Mouse (Mus musculus): ENCODE measurements around the gene H13. TPM values are rescaled to one million over a fixed set of nuclear protein-coding genes. Genes with fewer than 3 reads are reported as not detected.

The H13 gene
- total and polyA plus RNA-seq, 3 experiments, result 116 to 175 (median 137) TPM

GRCm38 (mm10) chr2:152753944-152754711, 84.9 kb downstream of the H13 start, which contains the start of gene Cox4i2:
TSS of gene Cox4i2 (plus strand) at chr2:152754173.
- in situ Hi-C loops (cut with MboI; ENCODE audit: low pct_ligation_motif_present, low pct_unique_long_range_greater_than_20kb, low sequenced_read_pairs), result no loop called here
- H3K4me3 ChIP-seq (replicated peaks in 1 of 3; ENCODE audit: low read depth in 2 of 3, low read length in 2 of 3, poor library complexity in 1 of 3), result no peak within 1 kb of the TSS
- H3K9ac ChIP-seq (ENCODE audit: insufficient read depth, low read depth), result no peak within 1 kb of the TSS

GRCm38 (mm10) chr2:152756474-152757393, 87.5 kb downstream of the H13 start:
- H3K9me3 ChIP-seq (replicated peaks; ENCODE audit: low read length), result no peaks in the 10 kb centered on the region
- H3K79me2 ChIP-seq (replicated peaks; ENCODE audit: control insufficient read depth, extremely low read depth, insufficient read depth, poor library complexity, severe bottlenecking), result no peaks in the 10 kb centered on the region
- no peak overlapping the region for H3K9ac ChIP-seq (ENCODE audit: insufficient read depth, low read depth)
- H3K4me2 ChIP-seq (ENCODE audit: insufficient read depth, low read depth, poor library complexity, severe bottlenecking), result 0 out of 2 replicates have a peak overlapping the region, but pooled peaks have one; percentile 8
- no peak overlapping the region for H3K4me3 ChIP-seq (replicated peaks in 1 of 3; ENCODE audit: low read depth in 2 of 3, low read length in 2 of 3, poor library complexity in 1 of 3)
- no peaks in the 10 kb centered on the region for H3K36me3 ChIP-seq (replicated peaks in 1 of 2; ENCODE audit: control insufficient read depth in 1 of 2, insufficient read depth in 1 of 2, low read length in 1 of 2)
- in situ Hi-C loops (cut with MboI; ENCODE audit: low pct_ligation_motif_present, low pct_unique_long_range_greater_than_20kb, low sequenced_read_pairs), result no loop called here
- peaks cover 11 to 23% of the 10 kb centered on the region in 2 experiments for H3K4me1 ChIP-seq (ENCODE audit: control insufficient read depth in 1 of 2, insufficient read depth in 2 of 2)
- dilution Hi-C loops (cut with MboI; ENCODE audit: extremely low pct_ligation_motif_present, extremely low pct_unique_long_range_greater_than_20kb, low sequenced_read_pairs), result no loop called here
- peak; percentile 46 for DNase-seq (ENCODE audit: extremely low read depth)
- peaks cover 85% of the 10 kb centered on the region for H3K27me3 ChIP-seq (replicated peaks)
- H3K27ac ChIP-seq (ENCODE audit: insufficient read depth, low read depth), result no peak overlapping the region
- no peak for TF ChIP-seq TBP (conservative IDR thresholded peaks at IDR 0.05; ENCODE audit: low read depth, low read length)
- no peak for TF ChIP-seq MXI1 (IDR thresholded peaks at IDR 0.05; ENCODE audit: low read depth, low read length)
- TF ChIP-seq USF1 (IDR thresholded peaks at IDR 0.05; ENCODE audit: low read depth, low read length), result no peak
- peak; percentile 99 for TF ChIP-seq BHLHE40 (IDR thresholded peaks at IDR 0.05; ENCODE audit: low read depth, low read length)
- TF ChIP-seq IRF4 (IDR thresholded peaks at IDR 0.05; ENCODE audit: low read depth, low read length), result peak; percentile 89
- TF ChIP-seq SIN3A (IDR thresholded peaks at IDR 0.05; ENCODE audit: low read length), result no peak
- TF ChIP-seq MAX (IDR thresholded peaks at IDR 0.05; ENCODE audit: low read length), result peak; percentile 63; the same call in 1 of the 2 replicates
- TF ChIP-seq E2F4 (IDR thresholded peaks at IDR 0.05; ENCODE audit: insufficient replicate concordance, low read depth, low read length), result no peak
- 0 out of 2 replicates have a peak, but pooled peaks have one; percentile 34 for TF ChIP-seq RCOR1 (conservative IDR thresholded peaks at IDR 0.05; ENCODE audit: low read depth, low read length)
- TF ChIP-seq ZNF384 (IDR thresholded peaks at IDR 0.05; ENCODE audit: low read depth, low read length), result no peak
- no peak for TF ChIP-seq JUN (IDR thresholded peaks at IDR 0.05; ENCODE audit: insufficient read depth, low read depth, low read length)
- TF ChIP-seq ZMIZ1 (IDR thresholded peaks at IDR 0.05; ENCODE audit: low read depth, low read length), result no peak
- TF ChIP-seq POLR2AphosphoS2 (IDR thresholded peaks at IDR 0.05; ENCODE audit: low read depth, low read length), result no peak
- no peak for TF ChIP-seq KAT2A (IDR thresholded peaks at IDR 0.05; ENCODE audit: insufficient replicate concordance, low read length)
- no peak for TF ChIP-seq PAX5 (IDR thresholded peaks at IDR 0.05; ENCODE audit: low read length)
- TF ChIP-seq CHD1 (IDR thresholded peaks at IDR 0.05; ENCODE audit: low read depth, low read length), result no peak
- TF ChIP-seq ETS1 (conservative IDR thresholded peaks at IDR 0.05; ENCODE audit: low read depth, low read length), result peak; percentile 72
- TF ChIP-seq CHD2 (IDR thresholded peaks at IDR 0.05; ENCODE audit: low read length), result no peak
- TF ChIP-seq MAZ (IDR thresholded peaks at IDR 0.05; ENCODE audit: low read depth, low read length), result no peak
- TF ChIP-seq ELF1 (IDR thresholded peaks at IDR 0.05; ENCODE audit: low read depth, low read length), result no peak
- TF ChIP-seq SMC3 (IDR thresholded peaks at IDR 0.05; ENCODE audit: low read depth, low read length), result no peak
- TF ChIP-seq NRF1 (IDR thresholded peaks at IDR 0.05; ENCODE audit: low read depth, low read length), result no peak
- TF ChIP-seq HCFC1 (IDR thresholded peaks at IDR 0.05; ENCODE audit: low read depth, low read length), result no peak
- TF ChIP-seq MAFK (IDR thresholded peaks at IDR 0.05; ENCODE audit: insufficient replicate concordance, low read length), result peak; percentile 84
- no peak for TF ChIP-seq ZC3H11A (IDR thresholded peaks at IDR 0.05; ENCODE audit: low read depth, low read length)

More at GRCm38 (mm10) chr2:152753944-152754711, 84.9 kb downstream of the H13 start, which contains the start of gene Cox4i2:
- Histone ChIP-seq H3K9me3 (replicated peaks; ENCODE audit: low read length) (no peaks in the 10 kb centered on the region), H3K27ac (ENCODE audit: insufficient read depth, low read depth) (no peak within 1 kb of the TSS), H3K4me1 (ENCODE audit: control insufficient read depth in 1 of 2, insufficient read depth in 2 of 2) (peaks cover 11 to 23% of the 10 kb centered on the region in 2 experiments), H3K79me2 (replicated peaks; ENCODE audit: control insufficient read depth, extremely low read depth, insufficient read depth, poor library complexity, severe bottlenecking) (no peaks in the 10 kb centered on the region), H3K36me3 (replicated peaks in 1 of 2; ENCODE audit: control insufficient read depth in 1 of 2, insufficient read depth in 1 of 2, low read length in 1 of 2) (no peaks in the 10 kb centered on the region), H3K27me3 (replicated peaks) (peaks cover 81% of the 10 kb centered on the region), H3K4me2 (ENCODE audit: insufficient read depth, low read depth, poor library complexity, severe bottlenecking) (no peak within 1 kb of the TSS)
- DNase-seq (ENCODE audit: extremely low read depth), result no peak
- dilution Hi-C loops (cut with MboI; ENCODE audit: extremely low pct_ligation_motif_present, extremely low pct_unique_long_range_greater_than_20kb, low sequenced_read_pairs), result no loop called here
- TF ChIP-seq USF1 (IDR thresholded peaks at IDR 0.05; ENCODE audit: low read depth, low read length) (no peak), ZKSCAN1 (IDR thresholded peaks at IDR 0.05; ENCODE audit: borderline replicate concordance, low read depth, low read length) (no peak), MAZ (IDR thresholded peaks at IDR 0.05; ENCODE audit: low read depth, low read length) (no peak), CHD1 (IDR thresholded peaks at IDR 0.05; ENCODE audit: low read depth, low read length) (no peak), CTCF (conservative IDR thresholded peaks at IDR 0.05 in 1 of 2, IDR thresholded peaks at IDR 0.05 in 1 of 2; ENCODE audit: low read depth in 2 of 2, low read length in 2 of 2) (no peak), ZNF384 (IDR thresholded peaks at IDR 0.05; ENCODE audit: low read depth, low read length) (no peak), UBTF (IDR thresholded peaks at IDR 0.05; ENCODE audit: low read depth, low read length) (no peak), KAT2A (IDR thresholded peaks at IDR 0.05; ENCODE audit: insufficient replicate concordance, low read length) (no peak), BHLHE40 (IDR thresholded peaks at IDR 0.05; ENCODE audit: low read depth, low read length) (no peak)
